Mouse (Mus musculus) C2C12 (cell line): ENCODE results near the gene Ap1b1.

Experiments used
- CEBPB ChIP-seq: IDR thresholded peaks from one replicate; pipeline ENCODE4 v1.6.1; 2011; ENCODE audit warnings: low read depth, mild to moderate bottlenecking, control low read depth, moderate library complexity
- CTCF ChIP-seq: IDR thresholded peaks from one replicate; pipeline ENCODE4 v1.5.1; 2011; ENCODE audit not compliant: control insufficient read depth, insufficient read depth, insufficient read length
- FOSL1 ChIP-seq: IDR thresholded peaks from one replicate; pipeline ENCODE4 v1.8.0; 2011; ENCODE audit warnings: mild to moderate bottlenecking, low read length; ENCODE audit not compliant: poor library complexity, insufficient read depth, severe bottlenecking
- MAX ChIP-seq: IDR thresholded peaks from one replicate; pipeline ENCODE4 v1.6.1; 2011; ENCODE audit warnings: mild to moderate bottlenecking, control low read depth
- MYOD1 ChIP-seq: IDR thresholded peaks from one replicate; pipeline ENCODE4 v1.6.1; 2011; ENCODE audit warnings: low read depth; ENCODE audit not compliant: control insufficient read depth, insufficient read length
- MYOG ChIP-seq: IDR thresholded peaks from one replicate; pipeline ENCODE4 v1.6.1; 2011; ENCODE audit not compliant: control insufficient read depth, insufficient read length; ENCODE audit errors: extremely low read depth
- USF1 ChIP-seq: IDR thresholded peaks from one replicate; pipeline ENCODE4 v1.6.1; 2011; ENCODE audit warnings: low read depth, mild to moderate bottlenecking, control low read depth, moderate library complexity

GRCm38 (mm10) chr11:5032706-5033105 is 46.1 kb downstream of the Ap1b1 start:
- TF ChIP-seq CTCF (no peak), MAX (no peak), MYOG (no peak), MYOD1 (no peak), CEBPB (no peak), FOSL1 (no peak), USF1 (no peak)
